Mouse (Mus musculus) MEL (cell line): ENCODE measurements at regions not wholly inside any gene's neighbourhood (a gene's known extent, or its start where the extent isn't known, plus 50 kb on each side); places are given as distances from the start of the nearest gene placed in this dataset.

ENCODE experiments used
- BHLHE40 ChIP-seq: IDR thresholded peaks from 2 replicates; pipeline ENCODE4 v1.6.1; 2012; ENCODE audit warnings: low read depth, mild to moderate bottlenecking, inconsistent platforms, low read length, improper control_type of control experiment, borderline replicate concordance
- CTCF ChIP-seq, 3 experiments: IDR thresholded peaks in 2 of 3; conservative IDR thresholded peaks in 1 of 3; 2 replicates each; pipeline ENCODE4 v1.5.1; 2011 to 2012; ENCODE audit warnings: low read length in 3 of 3, low read depth in 2 of 3, mild to moderate bottlenecking in 2 of 3, improper control_type of control experiment in 1 of 3, inconsistent platforms in 1 of 3, mixed read lengths in 1 of 3, moderate library complexity in 1 of 3; ENCODE audit not compliant: control insufficient read depth in 1 of 3, insufficient read depth in 1 of 3, poor library complexity in 1 of 3, severe bottlenecking in 1 of 3
- EP300 ChIP-seq, 2 experiments: IDR thresholded peaks; 2 replicates each; pipeline ENCODE4 v1.6.1; 2011; ENCODE audit warnings: improper control_type of control experiment in 2 of 2, low read length in 2 of 2, low read depth in 1 of 2, mild to moderate bottlenecking in 1 of 2
- GATA1 ChIP-seq: IDR thresholded peaks from 2 replicates; pipeline ENCODE4 v1.6.1; 2011; ENCODE audit warnings: low read depth, low read length, improper control_type of control experiment
- JUND ChIP-seq: IDR thresholded peaks from 2 replicates; pipeline ENCODE4 v1.6.1; 2011; ENCODE audit warnings: low read depth, mild to moderate bottlenecking, improper control_type of control experiment, low read length
- MAX ChIP-seq: IDR thresholded peaks from 2 replicates; pipeline ENCODE4 v1.6.1; 2011; ENCODE audit warnings: low read length, improper control_type of control experiment
- NRF1 ChIP-seq: IDR thresholded peaks from 2 replicates; pipeline ENCODE4 v1.6.1; 2014; ENCODE audit warnings: low read depth, mild to moderate bottlenecking, inconsistent platforms, low read length, improper control_type of control experiment, moderate library complexity; ENCODE audit not compliant: poor library complexity, insufficient read depth, severe bottlenecking
- POLR2A ChIP-seq, 2 experiments: IDR thresholded peaks; 2 replicates each; pipeline ENCODE4 v1.6.1; 2011 to 2012; ENCODE audit warnings: low read length in 2 of 2, mild to moderate bottlenecking in 2 of 2, control low read depth in 1 of 2, improper control_type of control experiment in 1 of 2, low read depth in 1 of 2, moderate library complexity in 1 of 2; ENCODE audit not compliant: control insufficient read depth in 1 of 2, insufficient read depth in 1 of 2, poor library complexity in 1 of 2
- POLR2AphosphoS2 ChIP-seq: IDR thresholded peaks from 2 replicates; pipeline ENCODE4 v1.6.1; 2011; ENCODE audit warnings: low read length, improper control_type of control experiment
- POLR2AphosphoS5 ChIP-seq: IDR thresholded peaks from 2 replicates; pipeline ENCODE4 v1.6.1; 2012; ENCODE audit warnings: low read depth, borderline replicate concordance, mild to moderate bottlenecking, inconsistent platforms, low read length, moderate library complexity, mixed read lengths
- TCF12 ChIP-seq: IDR thresholded peaks from 2 replicates; pipeline ENCODE4 v1.6.1; 2014; ENCODE audit warnings: low read depth, mild to moderate bottlenecking, inconsistent platforms, low read length, improper control_type of control experiment, moderate library complexity
- UBTF ChIP-seq: IDR thresholded peaks from 2 replicates; pipeline ENCODE4 v1.6.1; 2012; ENCODE audit warnings: low read depth, mild to moderate bottlenecking, inconsistent platforms, low read length, improper control_type of control experiment, moderate library complexity, borderline replicate concordance; ENCODE audit not compliant: insufficient read depth
- ZNF384 ChIP-seq: IDR thresholded peaks from 2 replicates; pipeline ENCODE4 v1.6.1; 2012; ENCODE audit warnings: low read depth, mild to moderate bottlenecking, inconsistent platforms, low read length, improper control_type of control experiment

GRCm38 (mm10) chr9:3161181-3161580, 124.5 kb downstream of the Gm10715 start:
- TF ChIP-seq POLR2A (IDR thresholded peaks at IDR 0.05; ENCODE audit: control insufficient read depth in 1 of 2, insufficient read depth in 1 of 2, low read depth in 1 of 2, low read length in 2 of 2, poor library complexity in 1 of 2): no peak
- no peak for TF ChIP-seq EP300 (IDR thresholded peaks at IDR 0.05; ENCODE audit: low read depth in 1 of 2, low read length in 2 of 2)
- TF ChIP-seq ZNF384: no peak
- no peak for TF ChIP-seq MAX
- TF ChIP-seq CTCF (IDR thresholded peaks at IDR 0.05 in 2 of 3, conservative IDR thresholded peaks at IDR 0.05 in 1 of 3; ENCODE audit: control insufficient read depth in 1 of 3, insufficient read depth in 1 of 3, low read depth in 2 of 3, low read length in 3 of 3, poor library complexity in 1 of 3, severe bottlenecking in 1 of 3): no peak
- no peak for TF ChIP-seq POLR2AphosphoS5
- no peak for TF ChIP-seq JUND
- TF ChIP-seq POLR2AphosphoS2: no peak
- no peak for TF ChIP-seq UBTF
- TF ChIP-seq BHLHE40: no peak
- no peak for TF ChIP-seq NRF1
- no peak for TF ChIP-seq GATA1
- no peak for TF ChIP-seq TCF12
